Mouse (Mus musculus): ENCODE data around the gene Bhlha9.

The Bhlha9 gene

GRCm38 (mm10) chr11:76666002-76666649, 6.1 kb upstream of the Bhlha9 start:
- peak; percentile 44 to 55 for DNase-seq

DNA sequence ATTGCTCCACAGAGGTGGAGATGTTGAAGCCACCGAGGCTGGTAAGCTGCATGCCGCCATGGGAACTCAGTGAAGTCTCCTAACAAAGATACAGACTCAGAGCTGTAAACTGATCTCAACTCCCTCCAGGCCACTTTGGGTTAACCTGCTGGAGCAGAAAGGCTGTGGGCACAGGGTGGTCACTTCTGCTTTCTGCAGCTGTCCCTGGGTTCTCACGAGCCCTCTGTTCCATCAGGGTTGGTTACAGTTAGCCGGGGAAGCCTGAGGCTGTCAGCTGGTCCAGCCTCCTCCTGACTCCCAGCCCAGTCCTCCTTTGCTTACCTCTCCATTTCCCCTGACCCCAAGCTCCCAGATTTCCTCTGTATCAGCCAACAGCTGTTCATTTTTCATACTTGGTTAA, 4.5 kb upstream of the Bhlha9 start:
- no peak for DNase-seq

GRCm38 (mm10) chr11:76672561-76673384, 503 bp downstream of the Bhlha9 start:
- DNase-seq, result peak; percentile 23 to 38

DNA sequence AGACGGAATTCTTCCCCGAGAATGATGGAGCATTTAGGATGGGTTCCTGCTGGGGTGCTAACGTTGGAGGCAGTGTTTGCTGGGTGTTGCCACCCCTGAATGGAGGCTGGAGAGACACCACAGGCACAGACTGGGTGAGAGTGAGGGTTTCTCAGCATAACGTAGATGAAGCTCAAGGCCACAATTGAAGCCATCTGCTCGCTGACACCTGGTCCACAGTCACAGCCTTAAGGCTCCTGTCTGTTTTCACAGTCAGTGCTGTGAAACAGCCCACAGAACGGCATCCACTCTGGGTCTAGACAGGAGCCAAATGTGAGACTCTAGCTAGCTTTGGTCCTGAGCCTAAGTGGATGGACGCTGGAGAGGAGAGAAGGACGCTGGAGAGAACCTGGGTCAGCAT, 1.9 kb downstream of the Bhlha9 start:
- DNase-seq, result no peak

GRCm38 (mm10) chr11:76674704-76675103, 2.4 kb downstream of the Bhlha9 start:
- DNase-seq, result peak in 1 of 2 experiments; percentile 23

- peak in 1 of 2 experiments; percentile 33 for DNase-seq
Observed at GRCm38 (mm10) chr11:76679508-76679907, 7.2 kb downstream of the Bhlha9 start, which contains the start of gene Trarg1. Gene Trarg1, plus strand, starts transcription at chr11:76679808.

DNA sequence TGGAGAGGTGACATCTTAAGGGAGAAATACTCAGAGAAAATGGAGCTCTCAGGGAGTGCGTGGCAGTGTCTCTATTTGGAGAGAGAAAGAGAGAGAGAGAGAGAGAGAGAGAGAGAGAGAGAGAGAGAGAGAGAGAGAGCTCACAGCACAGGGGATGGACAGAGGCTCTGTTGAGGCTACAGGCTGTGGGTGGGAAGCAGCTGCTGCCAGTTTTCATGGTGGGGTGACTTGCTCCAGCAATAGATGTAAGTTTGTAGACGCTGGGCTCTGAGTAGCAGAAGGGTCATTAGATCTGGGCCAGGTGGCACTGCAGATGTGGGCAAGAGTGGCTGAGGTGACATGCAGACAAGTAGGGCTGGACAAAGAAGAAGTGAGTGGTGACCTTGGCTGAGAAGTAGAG, 13.3 kb downstream of the Bhlha9 start:
- DNase-seq, result no peak

DNA sequence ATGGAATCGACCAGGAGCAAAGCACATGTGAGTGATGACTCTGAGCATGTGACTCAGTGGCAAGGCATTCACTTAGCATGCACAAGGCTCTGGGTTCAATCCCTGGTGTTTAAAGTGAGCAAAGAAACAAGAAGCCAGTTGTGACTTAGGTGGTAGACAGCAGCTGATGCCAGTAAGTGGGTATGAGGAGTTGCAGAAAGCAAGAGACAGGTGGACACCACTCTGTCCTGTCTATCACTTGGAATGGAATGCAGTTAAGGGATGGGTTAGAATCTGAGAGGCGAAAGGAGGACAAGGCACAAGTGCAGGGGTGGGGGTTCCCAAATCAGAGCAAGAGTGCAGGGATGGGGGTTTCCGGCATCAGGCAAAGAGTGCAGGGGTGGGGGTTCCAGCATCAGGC, 19.8 kb downstream of the Bhlha9 start:
- no peak for DNase-seq

DNA sequence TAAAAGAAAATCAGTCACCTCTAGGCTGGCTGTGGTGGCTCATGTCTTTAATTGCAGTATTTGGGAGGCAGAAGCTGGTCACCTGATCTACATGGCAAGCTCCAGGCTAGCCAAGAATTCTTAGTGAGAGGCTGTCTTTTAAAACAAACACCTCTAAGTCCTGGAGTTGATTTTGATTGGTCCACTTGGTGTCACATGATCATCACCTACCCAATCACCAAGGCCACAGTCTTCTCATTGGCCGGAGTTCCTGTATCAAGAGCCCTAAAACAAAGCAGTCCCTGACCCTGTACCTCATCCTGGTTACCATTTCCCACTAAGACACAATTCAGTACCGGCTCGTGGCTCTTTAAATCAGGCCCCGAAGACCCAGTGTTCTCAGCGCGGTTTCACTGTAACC, 23.5 kb downstream of the Bhlha9 start:
- DNase-seq, result no peak

DNA sequence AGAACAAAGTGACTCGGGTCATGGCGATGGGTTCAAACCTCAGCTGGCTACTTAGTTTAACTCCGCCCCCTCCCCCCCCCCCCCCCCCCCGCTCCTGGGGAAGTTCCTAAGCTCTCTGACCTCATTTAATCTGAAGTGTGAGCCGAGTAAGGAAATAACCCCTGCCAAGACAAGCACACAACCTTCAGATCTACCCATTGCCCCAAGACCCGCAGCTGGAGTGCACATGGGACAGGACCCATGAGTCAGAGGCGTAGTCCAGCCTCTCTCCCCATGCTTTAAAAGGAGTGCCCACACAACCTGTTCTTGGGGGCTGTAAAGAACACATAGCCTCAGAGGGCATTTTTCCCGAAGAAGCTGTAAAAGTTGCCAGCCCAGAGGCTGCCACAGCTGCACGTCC, 27.4 kb downstream of the Bhlha9 start:
- no peak for DNase-seq

- no peak for DNase-seq
Observed at GRCm38 (mm10) chr11:76707656-76708055, 35.4 kb downstream of the Bhlha9 start.

DNA sequence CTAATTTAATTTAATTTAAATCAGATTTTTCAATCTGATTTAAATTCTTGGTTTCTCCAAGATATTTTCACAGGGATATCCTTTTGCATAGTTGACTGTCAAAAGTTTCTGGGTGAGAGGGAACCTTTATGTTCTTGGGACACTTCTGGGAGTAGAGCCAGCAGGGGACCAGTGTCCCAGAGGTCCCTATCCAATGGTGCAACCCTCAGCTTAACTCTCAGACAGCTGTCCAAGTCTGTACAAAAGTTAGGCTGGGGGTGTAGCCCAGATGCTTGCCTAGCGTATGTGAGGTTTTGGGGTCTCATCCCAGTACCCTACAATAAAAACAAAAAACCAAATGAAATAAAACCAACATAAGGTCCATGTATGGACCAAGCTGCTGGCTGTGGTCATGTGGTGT, 35.8 kb downstream of the Bhlha9 start:
- DNase-seq, result no peak

GRCm38 (mm10) chr11:76708881-76709280, 36.6 kb downstream of the Bhlha9 start:
- DNase-seq, result peak in 1 of 2 experiments; percentile 7

- DNase-seq, result peak; percentile 46 to 65
Observed at GRCm38 (mm10) chr11:76709625-76710452, 37.6 kb downstream of the Bhlha9 start.

GRCm38 (mm10) chr11:76717000-76717399, 44.7 kb downstream of the Bhlha9 start:
- no peak for DNase-seq

Measured in kidney, postnatal 4 days (tissue).